Mouse (Mus musculus) ES-Bruce4 (cell line): ENCODE measurements at regions not wholly inside any gene's neighbourhood (a gene's known extent, or its start where the extent isn't known, plus 50 kb on each side); places are given as distances from the start of the nearest gene placed in this dataset.

Source experiments
- CTCF ChIP-seq: IDR thresholded peaks from one replicate; pipeline ENCODE4 v1.8.1; 2011; ENCODE audit warnings: low read depth, low read length
- EP300 ChIP-seq: IDR thresholded peaks from 2 replicates; pipeline ENCODE4 v1.6.1; 2011; ENCODE audit warnings: low read depth, low read length; ENCODE audit not compliant: insufficient read depth
- POLR2A ChIP-seq: IDR thresholded peaks from one replicate; pipeline ENCODE4 v1.8.1; 2011; ENCODE audit warnings: low read length; ENCODE audit not compliant: insufficient read depth

- no peak for TF ChIP-seq EP300
- no peak for TF ChIP-seq CTCF
- no peak for TF ChIP-seq POLR2A
These were observed 117.8 kb upstream of the Plcb4 start for GRCm38 (mm10) chr2:135541058-135541457.
